Mouse (Mus musculus) heart, adult 2 months (tissue): ENCODE measurements around the gene Csnk1e. TPM values are rescaled to one million over a fixed set of nuclear protein-coding genes. Genes with fewer than 3 reads are reported as not detected.

ENCODE experiments used
- DNase-seq, 2 experiments: peaks; one replicate each; pipeline ENCODE4 v3.0.0; 2021
- H3K27ac ChIP-seq: fragments of 200-600 bp; 2 replicates; pipeline ENCODE4 v1.8.1; 2022
- H3K27me3 ChIP-seq: fragments of 200-500 bp; 2 replicates; pipeline ENCODE4 v1.6.1; 2012; ENCODE audit warnings: mild to moderate bottlenecking, low read length, inconsistent platforms, mixed read lengths; ENCODE audit not compliant: control insufficient read depth, insufficient read depth
- H3K36me3 ChIP-seq: fragments of 200-500 bp; 2 replicates; pipeline ENCODE4 v1.6.1; 2012; ENCODE audit warnings: low read length, inconsistent platforms; ENCODE audit not compliant: control insufficient read depth, insufficient read depth
- H3K4me1 ChIP-seq: fragments of 200-500 bp; 2 replicates; pipeline ENCODE4 v1.6.1; 2011; ENCODE audit warnings: low read length; ENCODE audit not compliant: control insufficient read depth, insufficient read depth
- H3K4me3 ChIP-seq: fragments of 200-600 bp; 2 replicates; pipeline ENCODE4 v1.8.1; 2022
- H3K79me2 ChIP-seq: fragments of 200-500 bp; replicated peaks from 2 replicates; pipeline ENCODE4 v1.6.1; 2012; ENCODE audit warnings: mild to moderate bottlenecking, inconsistent platforms, low read length, moderate library complexity, mixed read lengths; ENCODE audit not compliant: control insufficient read depth, insufficient read depth
- H3K9ac ChIP-seq: fragments of 200-500 bp; 2 replicates; pipeline ENCODE4 v1.6.1; 2012; ENCODE audit warnings: low read depth, mild to moderate bottlenecking, control low read depth, inconsistent platforms, low read length, mixed read lengths
- CTCF ChIP-seq: fragments of 200-600 bp; IDR thresholded peaks from 2 replicates; pipeline ENCODE4 v1.8.1; 2022; ENCODE audit warnings: antibody characterized with exemption, mild to moderate bottlenecking, moderate library complexity
- EP300 ChIP-seq: fragments of 200-500 bp; IDR thresholded peaks from 2 replicates; pipeline ENCODE4 v1.6.1; 2011; ENCODE audit warnings: low read depth, low read length, control low read depth; ENCODE audit not compliant: insufficient read depth
- POLR2A ChIP-seq: fragments of 200-500 bp; IDR thresholded peaks from 2 replicates; pipeline ENCODE4 v1.6.1; 2011; ENCODE audit warnings: mild to moderate bottlenecking, low read depth, low read length, control low read depth; ENCODE audit not compliant: insufficient read depth
- WGBS: fragments of 180-500 bp; shearing (Covaris S2); methylation state at CpG from one replicate; pipeline ENCODE4 v1.1.7; 2018; 5-methylcytosine and 5-hydroxymethylcytosine counted together
- intact Hi-C: fragments of 180-260 bp; cut with DNase I; formaldehyde crosslinking; loops from one replicate; pipeline ENCODE4 v1.15.1; 2025
- polyA plus RNA-seq: library from polyadenylated mRNA; depleted of rRNA; stranded (reverse); fragments of >200 nt; gene quantifications from 2 replicates; pipeline ENCODE4 v1.2.3, GENCODE M21; 2012
- total RNA-seq, 2 experiments: library from RNA; stranded (reverse); gene quantifications; 2 replicates each; pipeline ENCODE4 v1.2.3; 2021

The Csnk1e gene
- total and polyA plus RNA-seq, 3 experiments = 46.5 to 62.6 (median 48.3) TPM

DNA sequence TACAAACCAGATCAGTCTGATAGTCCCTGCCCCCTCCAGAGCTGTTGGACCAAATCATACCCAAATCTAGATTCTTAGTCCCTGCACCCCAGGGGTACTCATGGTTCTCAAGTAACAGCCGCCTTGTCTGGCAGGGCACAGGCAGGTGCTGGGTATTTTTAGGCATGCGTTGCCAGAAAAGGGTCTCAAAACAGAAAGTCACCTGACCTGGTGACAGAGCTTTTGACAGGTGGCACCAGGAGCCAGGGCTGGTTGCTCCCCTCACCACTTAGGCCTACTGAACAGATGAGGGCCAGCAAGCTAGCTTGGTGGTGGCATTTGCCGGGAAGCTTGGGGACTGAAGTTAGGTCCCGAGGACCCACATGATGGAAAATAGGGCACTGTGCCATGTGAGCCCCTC, 48.8 kb downstream of the Csnk1e start:
- H3K4me1 ChIP-seq = peaks cover 7% of the 10 kb centered on the region
- H3K36me3 ChIP-seq = no peaks in the 10 kb centered on the region
- no peak overlapping the region for H3K9ac ChIP-seq
- DNase-seq = no peak
- H3K4me3 ChIP-seq = no peak overlapping the region
- 84% methylated on average over 4 of the region's 4 CpGs for WGBS
- intact Hi-C loops = no loop called here
- no peak overlapping the region for H3K27ac ChIP-seq
- peaks cover 5% of the 10 kb centered on the region for H3K79me2 ChIP-seq
- no peak for TF ChIP-seq EP300
- TF ChIP-seq CTCF = no peak
- no peak for TF ChIP-seq POLR2A
- H3K27me3 ChIP-seq = no peaks in the 10 kb centered on the region

DNA sequence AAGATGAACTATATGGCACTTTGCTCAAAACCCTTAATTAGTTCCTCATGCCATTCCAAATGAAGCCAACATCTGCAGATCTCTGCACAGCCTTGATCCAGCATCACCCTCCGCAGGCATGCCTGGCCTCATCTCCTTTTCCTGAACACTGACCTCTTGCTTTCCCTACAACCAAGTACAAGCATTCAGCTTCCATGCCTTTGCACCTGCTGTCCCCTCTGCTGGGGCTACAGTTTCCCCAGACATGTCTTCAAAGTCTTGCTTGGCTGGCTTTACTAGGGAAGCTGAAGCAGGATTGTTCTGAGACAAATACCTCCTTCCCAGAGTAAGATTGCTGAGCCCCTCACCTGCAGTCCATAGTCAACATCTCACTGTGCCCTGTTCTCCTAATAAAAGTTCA, 51.1 kb downstream of the Csnk1e start:
- Histone ChIP-seq H3K4me3 (no peak overlapping the region), H3K4me1 (peaks cover 23% of the 10 kb centered on the region), H3K27ac (no peak overlapping the region), H3K36me3 (no peaks in the 10 kb centered on the region; the same call in 1 of the 2 replicates), H3K79me2 (peaks cover 7% of the 10 kb centered on the region), H3K9ac (no peak overlapping the region), H3K27me3 (no peaks in the 10 kb centered on the region)
- TF ChIP-seq CTCF (no peak), EP300 (no peak), POLR2A (no peak)
- DNase-seq = no peak
- WGBS = 90% methylated on average over 1 of the region's 1 CpGs
- intact Hi-C loops = no loop called here

DNA sequence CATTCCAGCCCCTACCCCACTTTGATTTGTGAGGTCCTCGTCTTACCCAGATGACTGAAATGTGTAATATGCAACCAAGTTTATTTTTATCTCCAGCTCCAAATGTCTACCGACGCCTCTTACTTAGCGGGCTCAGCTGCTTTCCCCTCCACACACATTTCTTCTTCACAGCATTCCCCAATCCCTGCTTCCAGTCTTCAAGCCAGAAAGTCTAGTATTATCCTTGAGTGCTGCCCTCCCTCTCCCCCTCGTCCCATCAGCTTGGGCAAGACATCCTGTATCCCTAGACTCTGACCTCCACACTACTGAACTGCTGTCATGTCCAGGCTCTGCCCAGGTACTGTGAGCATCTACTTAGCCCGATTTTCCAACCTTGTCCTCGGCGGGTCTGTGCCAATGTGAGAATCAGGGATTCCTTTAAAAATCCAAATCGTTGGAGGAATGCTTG, 51.6 kb downstream of the Csnk1e start:
- no peaks in the 10 kb centered on the region; the same call in 1 of the 2 replicates for H3K36me3 ChIP-seq
- H3K27ac ChIP-seq = peak overlapping the region; percentile 97
- peaks cover 25% of the 10 kb centered on the region for H3K4me1 ChIP-seq
- intact Hi-C loops = loop anchor here (1.0 kb wide), 1 partner anchor 39 kb away; no protein-coding TSS in a partner anchor
- no peak for TF ChIP-seq POLR2A
- no peak for TF ChIP-seq EP300
- no peak for TF ChIP-seq CTCF
- DNase-seq = no peak
- WGBS = 22% methylated on average over 9 of the region's 9 CpGs
- no peaks in the 10 kb centered on the region for H3K27me3 ChIP-seq
- H3K9ac ChIP-seq = peak overlapping the region; percentile 91
- peak overlapping the region; percentile 97 for H3K4me3 ChIP-seq
- peaks cover 7% of the 10 kb centered on the region for H3K79me2 ChIP-seq

DNA sequence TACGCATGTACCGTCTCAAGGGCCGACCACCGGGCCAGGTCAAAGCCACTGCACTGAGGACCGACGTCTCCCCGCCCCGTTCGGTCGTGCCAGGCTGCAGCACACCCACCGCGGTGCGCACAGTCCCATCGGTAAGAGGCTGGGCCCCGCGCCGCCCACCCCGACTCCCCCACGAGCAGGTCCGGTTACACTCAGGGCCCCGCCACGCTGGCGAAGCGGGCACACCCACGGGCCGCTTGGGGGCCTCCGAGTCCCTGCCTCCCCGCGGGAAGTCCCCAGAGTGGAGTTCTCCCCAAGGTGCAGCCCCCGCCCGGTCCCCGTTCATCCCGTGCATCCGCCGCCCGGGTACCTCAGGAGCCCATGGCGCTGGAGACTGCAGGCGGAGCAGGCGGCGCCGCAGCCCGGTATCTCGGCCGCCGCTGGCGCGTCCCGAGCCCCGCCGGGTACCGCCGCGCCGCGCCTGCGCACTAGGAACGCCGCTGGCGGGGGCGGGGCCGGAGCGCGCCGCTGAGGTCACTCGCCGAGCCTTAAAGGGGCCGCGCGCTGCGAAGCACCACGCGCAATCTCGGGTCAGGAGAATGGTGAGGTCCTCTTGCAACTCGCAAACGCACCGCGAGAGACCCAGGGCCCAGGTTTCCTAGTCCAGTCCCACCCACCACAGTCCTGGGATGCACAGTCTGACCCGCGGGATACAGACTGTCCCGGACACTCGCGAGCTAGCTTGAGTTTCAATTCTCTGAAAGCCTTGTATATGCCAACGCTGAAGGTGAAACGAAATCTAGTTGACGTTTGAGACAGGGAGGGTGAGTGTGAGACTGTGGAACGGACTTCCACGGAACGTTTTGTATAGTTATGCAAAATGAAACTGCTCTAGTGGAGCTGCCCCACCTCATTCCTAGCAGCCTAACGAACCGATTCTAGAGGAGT, 52.3 kb downstream of the Csnk1e start, which contains the start of gene Tmem184b:
Tmem184b (minus strand) TSS at position 734 of the 927 bp plus-strand sequence.
- TF ChIP-seq POLR2A (peak; percentile 63), CTCF (0 out of 2 replicates have a peak, but pooled peaks have one; percentile 18), EP300 (no peak; the same call in 1 of the 2 replicates)
- under 1% methylated on average over 82 of the region's 90 CpGs for WGBS
- Histone ChIP-seq H3K36me3 (no peaks in the 10 kb centered on the region; the same call in 1 of the 2 replicates), H3K4me3 (peak within 1 kb of the TSS; percentile 97), H3K4me1 (peaks cover 27% of the 10 kb centered on the region), H3K27ac (peak within 1 kb of the TSS; percentile 97), H3K79me2 (peaks cover 9% of the 10 kb centered on the region), H3K27me3 (no peaks in the 10 kb centered on the region), H3K9ac (peak within 1 kb of the TSS; percentile 96)
- intact Hi-C loops = loop anchor here (1.0 kb wide), 1 partner anchor 39 kb away; no protein-coding TSS in a partner anchor
- DNase-seq = peak; percentile 95 to 96

DNA sequence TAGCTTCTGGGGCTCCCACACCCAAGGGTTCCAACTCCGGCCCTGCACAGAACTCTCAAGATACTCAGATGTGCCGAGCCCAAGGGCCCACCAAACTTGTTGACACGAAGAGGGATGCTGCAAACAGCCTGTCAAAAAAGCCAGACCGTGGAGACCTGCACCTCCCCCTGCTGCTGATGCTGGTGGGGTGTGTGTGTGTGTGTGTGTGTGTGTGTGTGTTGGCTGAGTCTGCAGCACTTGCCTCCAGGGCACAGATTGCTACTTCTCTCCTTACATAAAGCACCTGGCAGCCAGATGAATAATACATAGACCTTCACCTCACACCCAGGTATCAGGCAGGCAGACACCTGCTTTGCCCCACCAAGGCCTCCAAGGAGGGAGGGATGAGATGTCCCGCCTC, 53.2 kb downstream of the Csnk1e start:
- Histone ChIP-seq H3K4me1 (peaks cover 29% of the 10 kb centered on the region), H3K9ac (peak overlapping the region; percentile 96), H3K79me2 (peaks cover 9% of the 10 kb centered on the region), H3K27ac (peak overlapping the region; percentile 97), H3K36me3 (no peaks in the 10 kb centered on the region; the same call in 1 of the 2 replicates), H3K27me3 (no peaks in the 10 kb centered on the region), H3K4me3 (peak overlapping the region; percentile 97)
- no peak for TF ChIP-seq EP300
- no peak for TF ChIP-seq CTCF
- TF ChIP-seq POLR2A = no peak
- intact Hi-C loops = no loop called here
- no peak for DNase-seq
- 20% methylated on average over 5 of the region's 5 CpGs for WGBS
